Comparison of ENCODE assay signal across 8 mouse cellular contexts in genomic region chr19:45047417-45047934, GRCm38 (mm10). TPM values are rescaled to one million over a fixed set of nuclear protein-coding genes. Genes with fewer than 3 reads are reported as not detected.
DNase-seq lines count a peak whose midpoint lies in the region; ATAC-seq and TF ChIP-seq lines count a peak whose summit lies in the region.

Gene Sfxn3, plus strand, starts transcription at chr19:45047503.

- peak; percentile 76 for ATAC-seq in activated CD4-positive, CD25-positive, alpha-beta regulatory T cell, adult 4 months
- peak; percentile 83 for ATAC-seq in common myeloid progenitor, adult 5-6 weeks (replicated peaks; ENCODE audit: low read depth, poor library complexity, severe bottlenecking)
- ATAC-seq in hindbrain, postnatal 0 days: peak; percentile 89

- peak; percentile 94 to 95 for DNase-seq in gastrocnemius, adult 8-10 months (ENCODE audit: low spot score in 2 of 2)
- peak; percentile 95 for DNase-seq in hindbrain, postnatal 0 days (ENCODE audit: low spot score)
- peak; percentile 91 to 93 for DNase-seq in left cerebral cortex, adult 2 months (ENCODE audit: extremely low spot score in 1 of 2, low spot score in 2 of 2)
- peak; percentile 89 for DNase-seq in retina, postnatal 7 days (ENCODE audit: low read depth, low spot score)
- peak; percentile 88 to 92 for DNase-seq in urinary bladder, adult 18-20 months (ENCODE audit: low spot score in 2 of 2)

- peak; percentile 85 for TF ChIP-seq CTCF in hindbrain, postnatal 0 days (IDR thresholded peaks at IDR 0.05; ENCODE audit: low read depth)
- TF ChIP-seq CTCF in left cerebral cortex, adult 2 months (IDR thresholded peaks at IDR 0.05): peak; percentile 84

- H3K4me1 ChIP-seq in hindbrain, postnatal 0 days (ENCODE audit: insufficient read depth, low read length): peaks cover 8% of the 10 kb centered on the region; the same call in 1 of the 2 replicates

- no peaks in the 10 kb centered on the region for H3K27me3 ChIP-seq in hindbrain, postnatal 0 days (ENCODE audit: insufficient read depth, low read length)

- peak within 1 kb of the TSS; percentile 87 for H3K4me2 ChIP-seq in hindbrain, postnatal 0 days (ENCODE audit: low read depth, low read length)

- peak within 1 kb of the TSS; percentile 66 for H3K9ac ChIP-seq in hindbrain, postnatal 0 days (replicated peaks; ENCODE audit: low read length)

- no peaks in the 10 kb centered on the region for H3K9me3 ChIP-seq in hindbrain, postnatal 0 days (ENCODE audit: low read length)

- peak within 1 kb of the TSS; percentile 51 for H3K4me3 ChIP-seq in hindbrain, postnatal 0 days (ENCODE audit: low read length)
- peak within 1 kb of the TSS; percentile 62 for H3K4me3 ChIP-seq in left cerebral cortex, adult 2 months
- peak within 1 kb of the TSS; percentile 67 for H3K4me3 ChIP-seq in macrophage (ENCODE audit: inconsistent target)

- H3K36me3 ChIP-seq in hindbrain, postnatal 0 days (ENCODE audit: insufficient read depth, low read length): peaks cover 21% of the 10 kb centered on the region; the same call in 1 of the 2 replicates
- H3K36me3 ChIP-seq in macrophage (ENCODE audit: inconsistent target): peaks cover 18% of the 10 kb centered on the region; the same call in 1 of the 2 replicates

- intact Hi-C loops in left cerebral cortex, adult 2 months (cut with DNase I): no loop called here

- peaks cover 10% of the 10 kb centered on the region; the same call in 1 of the 2 replicates for H3K79me2 ChIP-seq in macrophage (ENCODE audit: inconsistent target)

- peak within 1 kb of the TSS; percentile 91 for H3K27ac ChIP-seq in hindbrain, postnatal 0 days
- peak within 1 kb of the TSS; percentile 98 for H3K27ac ChIP-seq in left cerebral cortex, adult 2 months
- H3K27ac ChIP-seq in macrophage: peak within 1 kb of the TSS; percentile 81

- WGBS in hindbrain, postnatal 0 days: under 1% methylated on average over 26 of the region's 26 CpGs
- WGBS in macrophage (ENCODE audit: missing documents): under 1% methylated on average over 26 of the region's 26 CpGs

RNA-seq across cellular contexts. Expression of gene Sfxn3, which starts in this region (rescaled TPM):
- polyA plus RNA-seq in activated CD4-positive, CD25-positive, alpha-beta regulatory T cell, adult 4 months (2017; shearing (Covaris generic)): 10 to 100 TPM; 84.1 to 92.7 TPM
- total RNA-seq in common myeloid progenitor, adult 5-6 weeks (2017): 8.6 and 11.0 TPM in 2 replicates
- 10 to 100 TPM; 21.2 to 25.8 (median 22.7) TPM for total RNA-seq in gastrocnemius, adult 8-10 months (2022)
- total RNA-seq in hindbrain, postnatal 0 days (2014; rRNA removed): 63.9 and 76.9 TPM in 2 replicates
- polyA plus RNA-seq in hindbrain, postnatal 0 days (2015; fragmentation: Nextera tagmentation; extraction: Ambion mirVana): 64.4 and 77.3 TPM in 2 replicates
- 100 to 1,000 TPM; 120 to 125 TPM for total RNA-seq in left cerebral cortex, adult 2 months (2021)
- 10 to 100 TPM in 21 of 26 experiments, 1 to 10 TPM in 5; 8.1 to 45.0 (median 16.3) TPM for total RNA-seq in macrophage (2018; cell fraction: chromatin; rRNA removed)
- 10 to 100 TPM; 13.1 to 36.5 (median 22.2) TPM for total RNA-seq in macrophage (2018; cell fraction: cytosol; rRNA removed)
- total RNA-seq in macrophage (2018; cell fraction: nucleus; rRNA removed): 10 to 100 TPM in 25 of 26 experiments, 1 to 10 TPM in 1; 9.8 to 50.9 (median 19.2) TPM
- polyA plus RNA-seq in macrophage (2018): 27.6 to 39.5 TPM (median 34.8 TPM) in 3 replicates

Comparison
In these comparisons a context has a peak if more than half of its experiments do, and no peak if none do; other contexts are left out.
1. Peak in every context shown above with its lines: DNase-seq, ATAC-seq, H3K4me3 ChIP-seq and H3K27ac ChIP-seq.